ENCODE assay signal across 18 mouse cellular contexts in genomic region chr9:83113800-83114217, GRCm38 (mm10). TPM values are rescaled to one million over a fixed set of nuclear protein-coding genes. Genes with fewer than 3 reads are reported as not detected.
DNase-seq lines count a peak whose midpoint lies in the region; ATAC-seq and TF ChIP-seq lines count a peak whose summit lies in the region.
"Had no signal": no experiment of that assay in that cellular context is flagged by ENCODE, and none has a peak within 500 bp of the region (broad histone marks: within the 10 kb centered on the region; RNA-seq: fewer than 3 reads in every experiment).

No protein-coding gene starts in this region.

- no peak overlapping the region for H3K4me3 ChIP-seq in heart, embryonic 11.5 days (ENCODE audit: low read depth, low read length)
- H3K4me3 ChIP-seq in lung, embryonic 16.5 days (ENCODE audit: low read length) = no peak overlapping the region
- no peak overlapping the region for H3K4me3 ChIP-seq in lung, adult 2 months (replicated peaks; ENCODE audit: extremely low read depth, low read depth, low read length)
- H3K4me3 ChIP-seq: liver, embryonic 13.5 days; neural tube, embryonic 12.5 days; stomach, embryonic 15.5 days had no signal

- H3K9ac ChIP-seq in heart, embryonic 11.5 days (ENCODE audit: low read depth, low read length) = no peak overlapping the region
- no peak overlapping the region for H3K9ac ChIP-seq in lung, embryonic 16.5 days (ENCODE audit: low read length)
- H3K9ac ChIP-seq: liver, embryonic 13.5 days; neural tube, embryonic 12.5 days; stomach, embryonic 15.5 days had no signal

- H3K27me3 ChIP-seq in heart, embryonic 11.5 days (ENCODE audit: control insufficient read depth, insufficient read depth, low read length) = no peaks in the 10 kb centered on the region
- no peaks in the 10 kb centered on the region for H3K27me3 ChIP-seq in lung, embryonic 16.5 days (ENCODE audit: control insufficient read depth, insufficient read depth, low read depth, low read length)
- H3K27me3 ChIP-seq: liver, embryonic 13.5 days; neural tube, embryonic 12.5 days; stomach, embryonic 15.5 days had no signal

- no peaks in the 10 kb centered on the region for H3K4me1 ChIP-seq in heart, embryonic 11.5 days (ENCODE audit: control insufficient read depth, insufficient read depth, low read length)
- H3K4me1 ChIP-seq in lung, embryonic 16.5 days (replicated peaks; ENCODE audit: control insufficient read depth, insufficient read depth, low read length) = no peaks in the 10 kb centered on the region
- H3K4me1 ChIP-seq in lung, adult 2 months (ENCODE audit: control insufficient read depth, insufficient read depth, low read length) = no peaks in the 10 kb centered on the region
- H3K4me1 ChIP-seq: liver, embryonic 13.5 days; neural tube, embryonic 12.5 days; stomach, embryonic 15.5 days had no signal

- H3K9me3 ChIP-seq in heart, embryonic 11.5 days (replicated peaks; ENCODE audit: control insufficient read depth, low read length) = no peaks in the 10 kb centered on the region
- no peaks in the 10 kb centered on the region for H3K9me3 ChIP-seq in lung, embryonic 16.5 days (ENCODE audit: control insufficient read depth, low read length)
- H3K9me3 ChIP-seq: liver, embryonic 13.5 days; neural tube, embryonic 12.5 days; stomach, embryonic 15.5 days had no signal

- ATAC-seq in heart, embryonic 11.5 days (replicated peaks; ENCODE audit: insufficient number of reproducible peaks, low FRiP score, low TSS enrichment) = 0 out of 2 replicates have a peak, but pooled peaks have one; percentile 31
- ATAC-seq in lung, embryonic 16.5 days (ENCODE audit: low read depth) = 0 out of 2 replicates have a peak, but pooled peaks have one; percentile 23
- ATAC-seq in neutrophil, adult 5-6 weeks (ENCODE audit: extremely low read depth, insufficient number of reproducible peaks, low FRiP score, poor library complexity, severe bottlenecking) = peak; percentile 70
- ATAC-seq: hindbrain, embryonic 16.5 days had no signal

- H3K36me3 ChIP-seq in heart, embryonic 11.5 days (ENCODE audit: control insufficient read depth, insufficient read depth, low read length) = no peaks in the 10 kb centered on the region
- H3K36me3 ChIP-seq in lung, embryonic 16.5 days (ENCODE audit: control insufficient read depth, insufficient read depth, low read length) = no peaks in the 10 kb centered on the region
- H3K36me3 ChIP-seq: liver, embryonic 13.5 days; stomach, embryonic 15.5 days had no signal

- TF ChIP-seq POLR2A in lung, adult 2 months (IDR thresholded peaks at IDR 0.05; ENCODE audit: borderline replicate concordance, extremely low read depth, low read depth, low read length) = no peak

- no peak overlapping the region for H3K27ac ChIP-seq in heart, embryonic 11.5 days (ENCODE audit: low read depth, low read length)
- no peak overlapping the region for H3K27ac ChIP-seq in lung, embryonic 16.5 days (ENCODE audit: low read length)
- H3K27ac ChIP-seq: liver, embryonic 13.5 days; neural tube, embryonic 12.5 days; stomach, embryonic 15.5 days had no signal

- intact Hi-C loops in heart, postnatal 36 days (cut with DNase I) = no loop called here

- 56% methylated on average over 10 of the region's 10 CpGs for WGBS in heart, embryonic 11.5 days (ENCODE audit: insufficient replicate concordance)
- WGBS in lung, embryonic 16.5 days = 67% methylated on average over 10 of the region's 10 CpGs
- WGBS in lung, adult 2 months = 56% methylated on average over 10 of the region's 10 CpGs

- no peak for DNase-seq in heart, postnatal 36 days
- DNase-seq in lung, adult 2 months = no peak
- peak; percentile 21 for DNase-seq in ZHBTc4 (ENCODE audit: low read depth, low spot score)
- no peak for DNase-seq in cerebellum, adult 11 months
- DNase-seq in adrenal gland, postnatal 4 days (ENCODE audit: low spot score in 2 of 2) = no peak
- DNase-seq: adrenal gland, postnatal 36 days; cerebellum, adult 8-10 months; gastrocnemius, postnatal 36 days; layer of hippocampus, postnatal 36 days; liver, embryonic 13.5 days; right cerebral cortex, adult 18-20 months; thymus, postnatal 4 days had no signal

- peak overlapping the region; percentile 19; the same call in 1 of the 2 replicates for H3K4me2 ChIP-seq in heart, embryonic 11.5 days
- H3K4me2 ChIP-seq in lung, embryonic 16.5 days (ENCODE audit: low read depth, low read length) = no peak overlapping the region
- H3K4me2 ChIP-seq: liver, embryonic 13.5 days; neural tube, embryonic 12.5 days; stomach, embryonic 15.5 days had no signal

- no peak for TF ChIP-seq CTCF in lung, adult 2 months (IDR thresholded peaks at IDR 0.05; ENCODE audit: insufficient read depth, low read length)

RNA-seq across cellular contexts. Expression of gene Hmgn3, which starts 32.7 kb away (rescaled TPM):
- 112 and 115 TPM in 2 replicates for polyA plus RNA-seq in heart, embryonic 11.5 days (2014; fragmentation: Nextera tagmentation; extraction: Ambion mirVana)
- total RNA-seq in heart, postnatal 36 days (2021) = 10 to 100 TPM; 10.6 to 10.8 TPM
- 72.8 and 92.0 TPM in 2 replicates for polyA plus RNA-seq in lung, embryonic 16.5 days (2015; fragmentation: Nextera tagmentation; extraction: Ambion mirVana)
- polyA plus RNA-seq in lung, adult 2 months (2012; rRNA removed) = 6.2 and 8.9 TPM in 2 replicates
- 2.1 and 7.0 TPM in 2 replicates for total RNA-seq in neutrophil, adult 5-6 weeks (2017)
- 100 to 1,000 TPM in 1 of 2 experiments, 10 to 100 TPM in 1; 99.5 to 110 TPM for total RNA-seq in adrenal gland, postnatal 4 days (2021)

Comparison
In these comparisons a context has a peak if more than half of its experiments do, and no peak if none do; other contexts are left out.
1. RNA of gene Hmgn3, which starts 32.7 kb away (total RNA-seq): 99.5 to 110 TPM in adrenal gland, postnatal 4 days; 10.6 to 10.8 TPM in heart, postnatal 36 days and 2.1 to 7.0 TPM in neutrophil, adult 5-6 weeks; every median in the first group is over 4 times any median in the second.
2. Peak in every context shown above with its lines, with median percentiles within 50 percentile points of each other: ATAC-seq.